Mouse (Mus musculus) thymus, postnatal 25 days (tissue): ENCODE data around the gene Hapln4.
A peak's percentile ranks its signal among the peaks of the same experiment; 100 is the strongest.
"Not testable (repeated sequence)": the region's sequence is repeated elsewhere in the genome, so short reads cannot be mapped to it uniquely, and the experiment has no call there.

Experiments used
- DNase-seq: peaks from one replicate; pipeline ENCODE4 v3.0.0; 2022

The Hapln4 gene

GRCm38 (mm10) chr8:70083285-70083684, at the start of gene Hapln4:
Hapln4 (plus strand) TSS chr8:70083457.
- DNase-seq: no peak

GRCm38 (mm10) chr8:70037994-70038393, 45.3 kb upstream of the Hapln4 start:
- no peak for DNase-seq

GRCm38 (mm10) chr8:70041885-70042546, 41.2 kb upstream of the Hapln4 start:
- DNase-seq: peak; percentile 5

DNA sequence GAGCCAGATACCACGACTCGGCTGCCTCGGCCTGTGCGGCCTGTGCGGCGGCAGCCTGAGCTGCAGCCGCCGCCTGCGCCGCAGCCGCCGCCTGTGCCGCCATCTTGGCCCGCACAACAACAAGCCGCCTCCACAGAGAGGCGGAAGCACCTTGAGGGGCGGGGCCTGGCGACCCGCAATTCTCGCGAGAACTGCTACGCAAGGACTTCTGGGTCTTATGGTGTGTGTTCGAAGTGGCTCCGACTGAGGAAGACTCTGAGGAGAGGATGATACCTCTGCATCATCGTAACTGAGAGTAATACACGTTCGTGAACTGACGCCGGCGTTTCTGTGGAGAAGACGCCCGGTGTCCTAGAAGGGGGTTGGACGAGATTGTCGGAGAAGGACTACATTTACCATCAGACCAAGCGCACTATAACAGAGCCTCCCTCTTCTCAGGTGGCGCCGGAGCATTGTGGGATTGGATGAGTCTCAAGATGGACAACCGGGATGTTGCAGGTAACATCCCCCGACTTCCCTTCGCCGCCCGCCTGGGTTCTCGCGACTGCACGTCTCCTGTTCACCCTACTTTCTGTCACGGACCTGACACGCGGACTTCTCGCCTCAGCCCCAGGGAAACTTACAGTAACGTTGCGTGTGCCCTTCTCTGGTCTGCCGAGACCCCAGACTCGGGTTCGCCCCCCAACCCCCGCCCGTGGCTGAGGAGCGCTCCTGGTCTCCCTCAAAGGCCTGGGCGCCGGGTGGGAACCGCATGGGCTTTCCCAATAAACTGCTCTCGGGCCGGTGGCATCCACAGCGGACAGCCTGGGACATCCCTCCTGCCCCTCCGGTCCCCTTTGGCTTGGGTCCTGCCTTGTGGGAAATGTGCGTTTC, 40.4 kb upstream of the Hapln4 start, which contains the start of the genes Mau2 and Sugp1:
Mau2 (minus strand) TSS at position 152 of the 873 bp plus-strand sequence.
Sugp1 (plus strand) TSS at position 231 of the 873 bp plus-strand sequence.
- peak; percentile 98 for DNase-seq

- no peak for DNase-seq
Observed at GRCm38 (mm10) chr8:70043996-70044395, 39.3 kb upstream of the Hapln4 start.

- no peak for DNase-seq
Observed at GRCm38 (mm10) chr8:70049662-70050061, 33.6 kb upstream of the Hapln4 start.

- not testable (repeated sequence) for DNase-seq
Observed at GRCm38 (mm10) chr8:70050434-70050833, 32.8 kb upstream of the Hapln4 start.

- DNase-seq: no peak
Observed at GRCm38 (mm10) chr8:70057721-70058120, 25.5 kb upstream of the Hapln4 start.

DNA sequence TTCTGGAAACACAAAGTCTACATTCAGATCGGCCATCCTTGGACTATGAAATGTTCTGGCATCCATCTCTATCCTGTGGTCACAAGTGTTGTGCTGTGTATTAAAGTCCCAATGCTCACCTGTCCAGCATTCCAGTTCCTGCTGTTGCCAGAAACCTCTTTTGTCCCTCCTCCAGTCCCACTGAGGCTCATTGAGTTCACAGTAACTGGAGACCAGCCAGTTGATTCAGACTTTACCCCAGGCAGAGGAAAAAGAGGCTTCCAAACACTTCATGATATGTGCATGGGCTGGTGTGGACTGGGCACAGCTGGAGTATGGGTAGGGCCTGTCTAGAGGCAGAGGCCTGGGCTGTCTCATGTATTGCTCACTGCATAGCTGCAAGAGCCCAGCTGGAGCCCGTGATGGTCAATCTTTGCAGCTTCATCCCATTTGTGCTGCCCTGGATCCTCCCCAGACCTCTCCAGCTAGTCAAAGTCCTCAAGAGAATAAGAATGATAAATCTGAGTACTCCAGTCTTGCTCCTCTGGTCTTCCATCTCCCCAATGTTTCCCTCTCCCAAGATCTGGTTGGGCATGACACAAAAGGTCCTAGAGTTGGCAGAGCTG, 11.3 kb upstream of the Hapln4 start:
- DNase-seq: no peak

DNA sequence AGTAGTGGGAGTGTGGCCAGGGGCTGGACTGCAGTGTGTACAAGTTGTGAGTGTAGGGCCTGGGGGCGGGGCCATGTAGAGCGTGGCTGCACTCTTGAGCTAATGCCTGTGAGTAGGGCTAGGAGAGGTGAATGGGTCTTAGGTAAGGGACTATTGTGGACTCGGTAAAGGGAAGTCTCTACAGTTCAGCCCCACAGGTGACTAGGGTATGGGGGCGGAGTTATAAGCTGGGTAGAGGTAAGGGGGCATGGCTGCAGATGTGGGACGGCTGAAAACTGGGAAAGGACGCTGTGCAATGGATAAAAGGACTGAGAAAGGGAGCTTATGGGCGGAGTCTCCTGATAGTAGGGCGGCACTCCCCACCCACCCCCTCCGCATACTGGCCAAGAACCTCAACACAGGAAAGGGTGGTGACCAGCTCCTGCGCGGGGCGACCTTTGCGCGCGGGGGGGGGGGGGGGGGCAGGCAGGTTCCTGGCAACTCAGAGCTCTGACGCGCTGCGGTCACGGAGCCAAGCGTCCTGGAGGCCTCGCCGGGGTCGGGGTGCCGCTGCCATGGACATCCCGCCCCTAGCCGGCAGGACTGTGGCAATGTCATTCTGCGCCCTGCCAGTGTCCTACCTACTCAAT, 10.7 kb upstream of the Hapln4 start, which contains the start of gene Tm6sf2:
Tm6sf2 (plus strand) TSS at position 484 of the 629 bp plus-strand sequence.
- DNase-seq: no peak

DNA sequence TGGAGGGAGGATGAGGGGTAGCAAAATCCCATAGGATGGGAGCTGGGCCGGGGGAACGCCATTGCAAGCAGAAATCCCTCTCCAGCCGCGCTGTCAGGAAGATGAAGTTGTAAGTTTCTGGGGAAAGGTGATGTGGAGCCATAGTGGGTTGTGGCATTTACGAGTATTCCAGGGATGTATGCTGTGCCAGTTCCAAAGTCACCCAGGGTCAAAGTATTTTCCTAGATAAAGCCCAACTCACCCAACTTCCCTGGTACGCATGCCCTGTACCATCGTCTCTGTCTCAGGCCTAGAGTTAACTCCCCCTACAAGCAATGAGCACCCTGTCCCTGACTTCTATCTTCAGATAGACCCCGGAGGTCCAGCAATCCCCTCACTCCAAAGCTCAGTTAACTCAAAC, 10.1 kb upstream of the Hapln4 start:
- DNase-seq: no peak

GRCm38 (mm10) chr8:70073682-70074081, 9.6 kb upstream of the Hapln4 start:
- DNase-seq: no peak

DNA sequence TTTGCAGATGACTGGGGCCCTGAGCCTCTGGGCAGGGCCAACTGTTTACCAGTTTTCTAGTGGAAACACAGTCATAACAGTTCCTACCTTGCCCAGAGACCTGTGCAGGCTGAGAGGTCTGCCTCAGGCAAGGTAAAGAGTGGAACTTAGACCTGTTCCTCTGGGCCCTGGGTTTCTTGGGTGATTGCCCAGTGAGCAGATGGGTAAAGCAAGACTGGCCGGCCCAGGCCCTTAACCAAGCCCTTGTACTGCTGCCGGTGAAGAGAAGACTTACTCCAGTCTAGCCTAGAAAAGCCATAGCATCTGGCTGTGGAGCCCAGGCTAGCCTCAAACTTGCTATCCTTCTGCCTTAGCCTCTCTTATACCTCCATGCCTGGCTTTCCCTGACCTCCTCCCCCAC, 1.3 kb upstream of the Hapln4 start:
- DNase-seq: no peak

DNA sequence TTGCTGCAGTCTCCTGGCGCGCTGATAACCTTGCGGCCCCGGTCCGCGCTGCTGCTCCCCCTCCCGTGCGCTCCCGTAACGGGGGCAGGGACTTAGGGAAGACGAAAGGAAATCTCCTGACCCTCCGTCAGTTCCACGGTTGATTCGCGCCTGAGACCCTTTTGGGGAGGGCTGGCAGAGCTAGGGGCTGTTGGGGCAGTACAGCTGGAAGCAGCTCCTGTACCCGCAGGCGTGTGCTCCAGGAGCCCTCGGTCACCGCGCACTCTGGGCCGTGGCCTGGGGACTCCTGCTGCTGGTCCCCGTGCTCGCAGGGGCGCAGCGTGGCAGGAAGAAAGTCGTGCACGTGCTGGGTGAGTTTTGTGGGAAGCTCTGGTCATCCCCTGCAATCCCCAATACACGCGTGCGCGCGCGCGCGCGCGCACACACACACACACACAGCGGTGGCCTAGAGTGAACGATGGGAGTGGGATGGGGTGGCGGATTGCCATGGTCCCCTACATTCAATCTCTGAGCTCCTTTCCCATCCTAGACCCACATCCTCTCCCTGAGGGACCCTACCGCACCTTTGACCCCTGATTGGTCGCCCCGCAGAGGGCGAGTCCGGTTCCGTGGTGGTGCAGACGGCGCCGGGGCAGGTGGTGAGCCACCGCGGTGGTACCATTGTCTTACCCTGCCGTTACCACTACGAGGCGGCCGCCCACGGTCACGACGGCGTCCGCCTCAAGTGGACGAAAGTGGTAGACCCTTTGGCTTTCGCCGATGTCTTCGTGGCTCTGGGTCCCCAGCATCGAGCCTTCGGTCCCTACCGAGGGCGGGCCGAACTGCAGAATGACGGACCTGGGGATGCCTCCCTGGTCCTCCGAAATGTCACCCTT, 1.2 kb downstream of the Hapln4 start:
- no peak for DNase-seq

- no peak for DNase-seq
Observed at GRCm38 (mm10) chr8:70086151-70086550, 2.9 kb downstream of the Hapln4 start.

DNA sequence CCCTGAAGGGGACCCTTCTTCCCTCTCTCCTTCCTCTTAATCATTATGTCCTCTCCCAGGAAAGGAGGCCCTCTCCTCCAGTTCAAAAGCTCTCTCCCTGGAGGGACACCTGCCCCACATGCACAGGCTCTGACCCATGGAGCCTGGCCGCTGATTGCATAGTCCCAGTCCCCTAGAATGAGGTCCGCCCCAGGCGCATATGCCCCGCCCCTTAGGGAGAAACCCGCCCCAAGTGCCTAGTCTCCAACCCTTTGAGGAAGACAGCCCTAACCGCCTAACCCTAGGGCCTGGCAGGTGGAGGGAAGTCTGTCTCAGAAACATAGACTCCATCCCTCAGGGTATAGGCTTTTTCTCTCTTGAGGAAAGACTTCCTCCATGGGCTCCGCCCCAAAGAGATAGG, 4.0 kb downstream of the Hapln4 start:
- no peak for DNase-seq

- DNase-seq: no peak
Observed at GRCm38 (mm10) chr8:70087836-70088650, 4.8 kb downstream of the Hapln4 start.

DNA sequence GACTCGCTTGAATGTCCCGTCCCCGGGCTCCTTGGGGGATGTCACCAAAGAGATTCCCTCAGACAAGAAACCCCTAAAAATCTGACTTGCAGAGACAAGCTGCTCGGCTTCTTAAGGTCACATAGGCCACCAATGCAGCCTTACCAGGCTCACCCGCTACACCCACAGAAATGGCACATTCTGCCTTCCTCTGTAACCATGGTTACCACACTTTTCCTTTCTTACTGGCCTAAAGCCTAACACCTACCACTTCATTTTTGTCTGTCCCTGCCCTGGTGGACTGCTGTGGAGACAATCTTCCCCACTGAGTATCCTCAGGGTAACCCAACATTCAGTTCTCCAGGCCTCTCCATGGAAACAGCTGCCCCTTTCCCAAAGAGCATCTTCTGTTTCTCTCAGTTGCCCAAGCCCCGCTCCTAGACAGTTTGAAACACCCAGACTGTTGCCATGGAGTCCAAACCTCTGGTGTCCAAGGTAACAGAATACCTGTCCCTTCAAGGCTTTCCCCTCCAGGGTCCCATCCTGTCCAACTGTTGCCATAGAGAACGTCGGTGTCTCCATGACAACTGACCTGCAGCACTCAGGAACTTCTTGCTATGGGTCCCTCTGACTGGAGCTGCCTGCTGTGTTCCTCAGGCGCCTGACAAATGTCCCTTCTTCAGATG, 6.2 kb downstream of the Hapln4 start:
- DNase-seq: no peak

GRCm38 (mm10) chr8:70092786-70093185, 9.5 kb downstream of the Hapln4 start:
- DNase-seq: no peak

- no peak for DNase-seq
Observed at GRCm38 (mm10) chr8:70099276-70099675, 16.0 kb downstream of the Hapln4 start.

GRCm38 (mm10) chr8:70100241-70100640, 17.0 kb downstream of the Hapln4 start:
- no peak for DNase-seq
